Mouse (Mus musculus) liver, embryonic 14.5 days (tissue): ENCODE results near the gene As3mt. TPM values are rescaled to one million over a fixed set of nuclear protein-coding genes. Genes with fewer than 3 reads are reported as not detected.
A peak's percentile ranks its signal among the peaks of the same experiment; 100 is the strongest.

ENCODE experiments used
- ATAC-seq: fragments of 200-750 bp; cut with Nextera tagmentation; 2 replicates; pipeline ENCODE4 v1.8.0; 2017; ENCODE audit warnings: moderate number of reproducible peaks, mild to moderate bottlenecking, moderate library complexity; ENCODE audit not compliant: insufficient read depth
- DNase-seq, 3 experiments: peaks; one replicate each; pipeline ENCODE4 v3.0.0-alpha.2; 2012 to 2013; ENCODE audit warnings: low read depth in 3 of 3, low spot score in 3 of 3
- H3K27ac ChIP-seq: fragments of 300-500 bp; sonication (generic); 2 replicates; pipeline ENCODE4 v1.5.1; 2014; ENCODE audit warnings: moderate library complexity, mild to moderate bottlenecking, control low read depth, inconsistent platforms
- H3K27me3 ChIP-seq: fragments of 300-500 bp; sonication (generic); 2 replicates; pipeline ENCODE4 v1.6.1; 2014; ENCODE audit warnings: mild to moderate bottlenecking, low read length, moderate library complexity; ENCODE audit not compliant: control insufficient read depth, insufficient read depth
- H3K36me3 ChIP-seq: fragments of 300-500 bp; sonication (generic); replicated peaks from 2 replicates; pipeline ENCODE4 v1.6.1; 2014; ENCODE audit warnings: low read depth; ENCODE audit not compliant: control insufficient read depth, insufficient read depth
- H3K4me1 ChIP-seq, 2 experiments: fragments of 200-500 bp in 1 of 2; fragments of 300-500 bp in 1 of 2; sonication (generic) in 1 of 2; replicated peaks; 2 replicates each; pipeline ENCODE4 v1.6.1; 2012 to 2014; ENCODE audit warnings: antibody characterized with exemption in 1 of 2, inconsistent platforms in 1 of 2, low read length in 1 of 2; ENCODE audit not compliant: control insufficient read depth in 2 of 2, insufficient read depth in 2 of 2
- H3K4me2 ChIP-seq: fragments of 300-500 bp; sonication (generic); 2 replicates; pipeline ENCODE4 v1.6.1; 2014; ENCODE audit warnings: low read depth, mild to moderate bottlenecking, control low read depth, moderate library complexity
- H3K4me3 ChIP-seq, 2 experiments: fragments of 200-500 bp in 1 of 2; fragments of 300-500 bp in 1 of 2; sonication (generic) in 1 of 2; 2 replicates each; pipeline ENCODE4 v1.5.1; 2012 to 2014; ENCODE audit warnings: low read depth in 2 of 2, low read length in 2 of 2, mild to moderate bottlenecking in 2 of 2, control low read depth in 1 of 2, inconsistent platforms in 1 of 2, moderate library complexity in 1 of 2; ENCODE audit not compliant: insufficient read depth in 1 of 2
- H3K9ac ChIP-seq: fragments of 300-500 bp; sonication (generic); replicated peaks from 2 replicates; pipeline ENCODE4 v1.6.1; 2014; ENCODE audit warnings: mild to moderate bottlenecking, control low read depth, moderate library complexity
- H3K9me3 ChIP-seq: fragments of 300-500 bp; sonication (generic); 2 replicates; pipeline ENCODE4 v1.6.1; 2016; ENCODE audit warnings: low read length, mixed read lengths; ENCODE audit not compliant: control insufficient read depth
- CTCF ChIP-seq: IDR thresholded peaks from 2 replicates; pipeline ENCODE4 v1.5.1; 2016; ENCODE audit warnings: antibody characterized with exemption, low read depth, control low read depth
- EP300 ChIP-seq: IDR thresholded peaks from 2 replicates; pipeline ENCODE4 v1.6.1; 2016; ENCODE audit warnings: antibody characterized with exemption, low read depth
- WGBS: fragments of 180-500 bp; shearing (Covaris S2); extraction: QIAGEN DNeasy Blood & Tissue Kit; methylation state at CpG from one replicate; pipeline ENCODE4 v1.1.7; 2014; ENCODE audit not compliant: insufficient replicate concordance; 5-methylcytosine and 5-hydroxymethylcytosine counted together
- polyA plus RNA-seq, 2 experiments: library from polyadenylated mRNA; depleted of rRNA in 1 of 2; stranded (reverse) in 1 of 2; unstranded in 1 of 2; fragments of >200 nt; fragmentation: Nextera tagmentation in 1 of 2; extraction: Ambion mirVana in 1 of 2; gene quantifications; 2 replicates each; pipeline versions ENCODE4 v1.2.1 to v1.2.3; 2012 to 2014

As3mt gene
- polyA plus RNA-seq, 2 experiments, result 5.1 to 12.8 TPM

- TF ChIP-seq CTCF, result no peak
- TF ChIP-seq EP300, result no peak
- no peak overlapping the region for H3K27ac ChIP-seq
- 60% methylated on average over 6 of the region's 6 CpGs for WGBS
Measured at GRCm38 (mm10) chr19:46662784-46663183, 44.5 kb upstream of the As3mt start.

GRCm38 (mm10) chr19:46665474-46665873, 41.8 kb upstream of the As3mt start:
- no peaks in the 10 kb centered on the region for H3K9me3 ChIP-seq
- H3K36me3 ChIP-seq, result no peaks in the 10 kb centered on the region
- no peak for TF ChIP-seq EP300
- TF ChIP-seq CTCF, result no peak
- DNase-seq (no peak), ATAC-seq (no peak)
- WGBS, result 56% methylated on average over 7 of the region's 7 CpGs
- no peaks in the 10 kb centered on the region; the same call in 1 of the 2 replicates for H3K27me3 ChIP-seq
- H3K4me1 ChIP-seq, result peaks cover 0 to 23% of the 10 kb centered on the region in 2 experiments; a peak in 2 of 4 replicates
- no peak overlapping the region for H3K4me2 ChIP-seq
- no peak overlapping the region for H3K27ac ChIP-seq
- H3K4me3 ChIP-seq, result no peak overlapping the region
- H3K9ac ChIP-seq, result no peak overlapping the region

More at GRCm38 (mm10) chr19:46662784-46663183, 44.5 kb upstream of the As3mt start:
- H3K36me3 ChIP-seq, result no peaks in the 10 kb centered on the region
- H3K9me3 ChIP-seq, result no peaks in the 10 kb centered on the region
- ATAC-seq (no peak), DNase-seq (no peak)
- no peak overlapping the region for H3K4me3 ChIP-seq
- no peak overlapping the region for H3K4me2 ChIP-seq
- H3K27me3 ChIP-seq, result no peaks in the 10 kb centered on the region; the same call in 1 of the 2 replicates
- H3K9ac ChIP-seq, result no peak overlapping the region
- H3K4me1 ChIP-seq, result peaks cover 0 to 12% of the 10 kb centered on the region in 2 experiments; a peak in 2 of 4 replicates

GRCm38 (mm10) chr19:46667300-46667699, 40.0 kb upstream of the As3mt start:
- WGBS, result 43% methylated on average over 11 of the region's 11 CpGs
- no peak for TF ChIP-seq CTCF
- TF ChIP-seq EP300, result no peak
- Histone ChIP-seq H3K27ac (no peak overlapping the region), H3K36me3 (no peaks in the 10 kb centered on the region), H3K4me1 (peaks cover 0 to 20% of the 10 kb centered on the region in 2 experiments; a peak in 2 of 4 replicates), H3K4me3 (no peak overlapping the region), H3K9ac (no peak overlapping the region), H3K4me2 (0 out of 2 replicates have a peak overlapping the region, but pooled peaks have one; percentile 3), H3K27me3 (no peaks in the 10 kb centered on the region; the same call in 1 of the 2 replicates), H3K9me3 (no peaks in the 10 kb centered on the region)
- DNase-seq, result no peak
- ATAC-seq, result no peak

- H3K27me3 ChIP-seq, result no peaks in the 10 kb centered on the region; the same call in 1 of the 2 replicates
- ATAC-seq, result peak; percentile 73
- H3K4me3 ChIP-seq, result no peak overlapping the region
- no peak overlapping the region for H3K4me2 ChIP-seq
- H3K9ac ChIP-seq, result no peak overlapping the region
- no peaks in the 10 kb centered on the region for H3K9me3 ChIP-seq
- H3K27ac ChIP-seq, result no peak overlapping the region
- H3K36me3 ChIP-seq, result no peaks in the 10 kb centered on the region
- WGBS, result 65% methylated on average over 10 of the region's 10 CpGs
- no peak for TF ChIP-seq EP300
- no peak for TF ChIP-seq CTCF
- H3K4me1 ChIP-seq, result peaks cover 0 to 19% of the 10 kb centered on the region in 2 experiments; a peak in 2 of 4 replicates
- DNase-seq, result peak; percentile 39 to 49 (median 47)
Measured at GRCm38 (mm10) chr19:46668263-46668662, 39.0 kb upstream of the As3mt start.

GRCm38 (mm10) chr19:46669802-46670201, 37.5 kb upstream of the As3mt start:
- no peaks in the 10 kb centered on the region; the same call in 1 of the 2 replicates for H3K27me3 ChIP-seq

More at GRCm38 (mm10) chr19:46669802-46670201, 37.5 kb upstream of the As3mt start:
- H3K9ac ChIP-seq, result no peak overlapping the region
- DNase-seq (no peak), ATAC-seq (no peak)
- H3K27ac ChIP-seq, result no peak overlapping the region
- no peaks in the 10 kb centered on the region for H3K9me3 ChIP-seq
- peaks cover 0 to 19% of the 10 kb centered on the region in 2 experiments; a peak in 2 of 4 replicates for H3K4me1 ChIP-seq
- no peak overlapping the region for H3K4me3 ChIP-seq
- WGBS, result 18% methylated on average over 5 of the region's 5 CpGs
- no peak for TF ChIP-seq CTCF
- no peak for TF ChIP-seq EP300
- H3K36me3 ChIP-seq, result no peaks in the 10 kb centered on the region
- H3K4me2 ChIP-seq, result no peak overlapping the region
